Mouse (Mus musculus) MEL-GATA-1-ER (cell line): ENCODE measurements around the gene Gm11037.

ENCODE experiments used
- DNase-seq: peaks from one replicate; pipeline ENCODE4 v3.0.0-alpha.2; 2012; ENCODE audit warnings: low read depth; ENCODE audit errors: extremely low read depth

Gene Gm11037

GRCm38 (mm10) chr2:131148353-131149253, 15.3 kb downstream of the Gm11037 start:
- DNase-seq, result no peak

- DNase-seq, result no peak
Observed at GRCm38 (mm10) chr2:131149254-131149578, 15.9 kb downstream of the Gm11037 start.

- no peak for DNase-seq
Observed at GRCm38 (mm10) chr2:131152166-131152730, 19.0 kb downstream of the Gm11037 start.

GRCm38 (mm10) chr2:131154036-131154435, 20.7 kb downstream of the Gm11037 start:
- DNase-seq, result no peak

- no peak for DNase-seq
Observed at GRCm38 (mm10) chr2:131156987-131157386, 23.7 kb downstream of the Gm11037 start.

- DNase-seq, result no peak
Observed at GRCm38 (mm10) chr2:131159491-131159910, 26.2 kb downstream of the Gm11037 start.

- DNase-seq, result peak; percentile 93
Observed at GRCm38 (mm10) chr2:131159938-131160581, 26.8 kb downstream of the Gm11037 start, which contains the start of gene 1700037H04Rik. Gene 1700037H04Rik, minus strand, starts transcription at chr2:131160081.

GRCm38 (mm10) chr2:131160671-131161111, 27.4 kb downstream of the Gm11037 start:
- peak; percentile 39 for DNase-seq

- no peak for DNase-seq
Observed at GRCm38 (mm10) chr2:131163924-131164323, 30.6 kb downstream of the Gm11037 start.

- DNase-seq, result no peak
Observed at GRCm38 (mm10) chr2:131166172-131166571, 32.9 kb downstream of the Gm11037 start.

GRCm38 (mm10) chr2:131167984-131168383, 34.7 kb downstream of the Gm11037 start:
- DNase-seq, result no peak

- DNase-seq, result no peak
Observed at GRCm38 (mm10) chr2:131168914-131169313, 35.6 kb downstream of the Gm11037 start.

- no peak for DNase-seq
Observed at GRCm38 (mm10) chr2:131170936-131171335, 37.6 kb downstream of the Gm11037 start.

GRCm38 (mm10) chr2:131171401-131172104, 38.3 kb downstream of the Gm11037 start:
- DNase-seq, result no peak

GRCm38 (mm10) chr2:131172322-131172721, 39.0 kb downstream of the Gm11037 start:
- no peak for DNase-seq

GRCm38 (mm10) chr2:131174700-131175099, 41.4 kb downstream of the Gm11037 start:
- peak; percentile 78 for DNase-seq

- DNase-seq, result no peak
Observed at GRCm38 (mm10) chr2:131175286-131175944, 42.1 kb downstream of the Gm11037 start.

- DNase-seq, result no peak
Observed at GRCm38 (mm10) chr2:131175945-131176309, 42.6 kb downstream of the Gm11037 start.

GRCm38 (mm10) chr2:131176491-131176890, 43.2 kb downstream of the Gm11037 start:
- no peak for DNase-seq

- no peak for DNase-seq
Observed at GRCm38 (mm10) chr2:131177932-131178331, 44.6 kb downstream of the Gm11037 start.

- DNase-seq, result no peak
Observed at GRCm38 (mm10) chr2:131178828-131179245, 45.5 kb downstream of the Gm11037 start.
